Mouse (Mus musculus): Measurements from ENCODE around the gene Dpm3.
"Not testable (repeated sequence)": the region's sequence is repeated elsewhere in the genome, so short reads cannot be mapped to it uniquely, and the experiment has no call there.

Dpm3 gene

DNA sequence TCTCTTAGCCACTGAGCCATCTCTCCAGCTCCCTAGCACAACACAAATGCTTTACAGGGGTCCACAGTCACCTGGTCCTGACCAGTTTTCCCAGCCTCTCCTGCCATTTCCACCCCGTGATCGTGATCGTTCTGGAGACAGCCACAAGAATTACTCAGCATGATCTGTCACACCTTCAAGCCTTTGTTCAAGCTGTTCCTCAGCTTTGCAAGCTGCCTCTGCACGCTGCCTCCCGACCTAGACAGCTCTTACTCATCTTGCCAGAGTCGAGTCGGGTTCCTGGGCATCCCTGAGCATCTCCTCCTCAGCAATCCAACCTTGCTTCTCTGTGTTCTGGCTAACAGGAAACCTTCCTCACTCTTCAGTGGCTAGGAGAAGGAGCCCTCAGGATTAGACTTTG is at the start of gene Dpm3:
Gene Dpm3 (plus strand): TSS at position 283 of the 400 bp plus-strand sequence.
- DNase-seq (ENCODE audit: low spot score): no peak

DNA sequence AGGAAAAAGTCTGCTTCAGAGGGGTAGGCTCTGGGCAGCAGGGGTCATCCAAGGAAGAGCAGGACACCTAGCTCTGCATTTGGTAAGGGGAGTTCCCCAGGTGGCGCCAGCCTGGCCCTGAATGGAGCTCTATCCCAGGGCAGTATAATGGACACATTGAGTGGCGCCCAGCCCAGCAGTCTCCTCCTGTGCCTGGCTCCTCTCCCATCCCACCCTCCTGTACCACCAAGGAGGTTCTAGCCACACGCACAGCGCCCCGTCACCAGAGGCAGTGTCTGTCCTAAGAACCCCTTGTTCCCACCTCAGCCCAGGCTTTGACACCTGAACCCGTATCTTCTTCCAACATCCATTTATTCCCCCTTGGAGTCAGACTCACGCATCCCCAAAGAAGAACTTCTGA is 49.4 kb upstream of the Dpm3 start:
- DNase-seq (ENCODE audit: low spot score): no peak

DNA sequence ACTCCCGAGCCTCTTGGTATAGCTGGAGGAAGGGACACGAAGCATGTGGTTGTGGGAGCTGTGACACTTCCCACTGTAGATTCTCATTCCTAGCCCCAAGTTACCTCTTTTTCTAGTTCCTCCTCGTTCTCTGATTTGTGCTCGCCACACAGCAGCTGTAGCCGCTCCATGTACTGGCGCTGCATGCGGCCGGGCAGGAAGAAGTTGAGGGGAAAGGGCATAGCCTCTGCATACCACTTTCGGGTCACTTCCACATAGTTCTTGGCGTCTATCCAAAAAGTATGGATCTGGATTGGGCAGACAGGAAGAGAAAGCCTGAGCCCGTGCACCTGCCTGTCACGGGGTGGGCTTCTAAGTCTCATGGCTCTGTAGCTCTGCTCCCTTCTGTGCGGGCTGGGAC is 49.0 kb upstream of the Dpm3 start:
- DNase-seq (ENCODE audit: low spot score): no peak

DNA sequence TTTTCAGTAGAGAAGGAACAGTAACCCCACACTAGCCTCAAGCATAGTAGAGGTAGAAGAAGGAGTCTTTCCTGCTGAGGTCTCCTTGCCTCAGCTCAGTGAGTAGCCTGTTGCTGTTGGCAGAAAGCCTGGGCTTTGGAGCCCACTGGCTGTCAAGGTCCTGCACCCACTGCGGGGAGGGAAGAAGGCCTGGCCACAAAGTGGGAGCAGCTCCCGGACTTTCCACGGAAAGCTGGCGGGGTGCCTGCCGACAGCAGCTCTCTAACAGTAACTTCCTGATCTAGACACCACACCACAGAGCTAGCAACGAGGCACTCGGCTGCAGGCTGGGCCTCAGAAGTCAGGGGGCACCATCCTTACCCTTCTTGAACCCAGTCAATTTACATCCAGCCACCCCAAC is 48.4 kb upstream of the Dpm3 start:
- DNase-seq (ENCODE audit: low spot score): no peak

- peak; percentile 83 for DNase-seq (ENCODE audit: low spot score)
Measured at GRCm38 (mm10) chr3:89213803-89214530, 45.2 kb upstream of the Dpm3 start.

- no peak for DNase-seq (ENCODE audit: low spot score)
Measured at GRCm38 (mm10) chr3:89214681-89215411, 44.3 kb upstream of the Dpm3 start, which contains the start of gene Thbs3. TSS of gene Thbs3 (plus strand) at chr3:89215180.

DNA sequence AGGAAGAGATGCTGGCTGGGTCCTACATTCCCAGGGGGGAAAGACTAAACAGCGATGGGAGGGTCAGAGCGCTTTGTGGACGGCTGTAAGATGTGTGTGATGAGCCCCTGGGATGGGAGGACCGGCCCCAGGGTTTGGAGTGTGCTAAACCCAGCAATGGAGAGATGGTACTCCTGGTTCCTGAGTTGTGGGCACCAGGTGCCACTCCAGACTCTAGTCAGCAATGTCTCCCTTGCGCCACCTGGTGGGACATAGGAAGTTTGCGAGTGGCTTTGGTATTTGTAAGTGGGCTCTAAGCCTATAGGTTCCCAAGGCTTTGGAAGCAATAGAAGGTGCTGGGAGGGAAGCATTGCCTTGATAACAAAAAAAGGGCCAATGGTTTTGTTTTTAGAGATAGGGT is 43.3 kb upstream of the Dpm3 start:
- DNase-seq (ENCODE audit: low spot score): peak; percentile 68

DNA sequence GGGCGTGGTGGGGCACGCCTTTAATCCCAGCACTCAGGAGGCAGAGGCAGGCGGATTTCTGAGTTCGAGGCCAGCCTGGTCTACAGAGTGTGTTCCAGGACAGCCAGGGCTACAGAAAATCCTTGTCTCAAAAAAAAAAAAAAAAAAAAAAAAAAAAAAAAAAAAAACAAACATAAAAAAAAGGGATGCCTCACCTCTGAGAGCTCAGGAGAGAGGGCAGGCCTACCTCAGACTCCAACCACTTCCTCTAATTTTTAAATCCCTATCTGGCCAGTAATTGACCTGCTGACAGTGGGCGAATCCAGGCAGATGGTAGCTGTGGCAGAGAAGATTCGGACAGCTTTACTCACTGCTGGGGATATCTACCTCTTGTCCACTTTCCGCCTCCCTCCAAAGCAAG is 42.8 kb upstream of the Dpm3 start:
- DNase-seq (ENCODE audit: low spot score): not testable (repeated sequence)

DNA sequence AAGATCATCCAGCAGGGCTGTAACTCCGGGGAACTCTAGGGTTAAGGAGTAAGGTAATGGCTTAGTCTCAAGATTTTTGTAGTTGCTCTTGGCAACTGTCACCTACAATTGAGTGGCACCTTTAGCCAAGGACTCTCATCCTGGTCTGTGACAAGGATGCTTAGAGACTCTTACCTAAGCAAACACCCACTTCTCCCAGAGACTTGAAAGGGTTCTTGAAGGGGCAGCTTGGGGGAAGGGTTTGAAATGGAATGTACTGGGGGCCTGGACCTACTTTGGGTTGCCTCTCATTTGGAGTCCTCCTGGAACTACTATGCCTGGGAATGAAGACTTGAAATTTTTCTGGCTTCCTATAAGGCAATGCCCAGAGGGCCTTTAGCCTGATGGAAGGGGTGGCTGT is 40.9 kb upstream of the Dpm3 start:
- DNase-seq (ENCODE audit: low spot score): no peak

DNA sequence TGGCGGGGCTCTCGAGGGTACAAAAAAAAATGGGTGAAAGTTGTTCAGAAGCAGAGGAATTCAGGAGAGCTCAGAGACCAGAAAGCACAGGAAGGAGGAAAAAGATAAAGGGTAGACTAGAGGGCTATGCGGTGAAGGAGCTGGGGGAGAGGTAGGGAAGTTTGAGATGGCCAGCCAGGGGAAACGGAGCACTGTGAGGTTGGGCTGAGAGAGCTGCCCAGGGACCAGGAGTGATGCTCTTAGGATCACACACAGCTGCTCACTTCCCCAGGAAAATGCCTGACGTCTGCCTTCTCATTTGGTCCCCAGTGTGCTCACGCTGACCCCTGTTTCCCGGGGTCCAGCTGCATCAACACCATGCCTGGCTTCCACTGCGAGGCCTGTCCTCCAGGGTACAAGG is 39.6 kb upstream of the Dpm3 start:
- DNase-seq (ENCODE audit: low spot score): no peak

GRCm38 (mm10) chr3:89221167-89221566 is 38.0 kb upstream of the Dpm3 start:
- DNase-seq (ENCODE audit: low spot score): no peak

- no peak for DNase-seq (ENCODE audit: low spot score)
Measured at GRCm38 (mm10) chr3:89224796-89225195, 34.4 kb upstream of the Dpm3 start.

DNA sequence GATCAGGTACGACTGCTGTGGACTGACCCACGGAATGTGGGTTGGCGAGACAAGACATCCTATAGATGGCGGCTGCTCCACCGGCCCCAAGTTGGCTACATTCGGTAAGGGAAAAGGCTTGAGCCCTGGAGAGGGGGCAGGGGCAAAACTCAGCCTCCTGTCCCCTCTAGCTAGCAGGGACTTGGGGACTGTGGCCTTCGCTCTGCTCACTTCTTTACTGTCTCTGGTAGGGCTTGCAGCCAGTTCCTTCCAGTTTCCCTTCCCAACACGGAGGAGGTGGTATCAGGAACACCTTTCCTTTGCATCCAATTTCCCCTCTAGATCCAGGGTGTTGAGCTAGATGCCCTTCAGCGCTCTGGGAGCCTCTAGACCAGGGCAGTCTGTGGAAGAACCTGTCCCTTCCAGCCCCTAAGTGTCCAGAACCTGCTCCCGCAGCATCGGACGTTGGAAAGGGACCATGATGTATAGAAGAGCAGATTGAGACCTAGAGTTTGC is 33.8 kb upstream of the Dpm3 start:
- no peak for DNase-seq (ENCODE audit: low spot score)

DNA sequence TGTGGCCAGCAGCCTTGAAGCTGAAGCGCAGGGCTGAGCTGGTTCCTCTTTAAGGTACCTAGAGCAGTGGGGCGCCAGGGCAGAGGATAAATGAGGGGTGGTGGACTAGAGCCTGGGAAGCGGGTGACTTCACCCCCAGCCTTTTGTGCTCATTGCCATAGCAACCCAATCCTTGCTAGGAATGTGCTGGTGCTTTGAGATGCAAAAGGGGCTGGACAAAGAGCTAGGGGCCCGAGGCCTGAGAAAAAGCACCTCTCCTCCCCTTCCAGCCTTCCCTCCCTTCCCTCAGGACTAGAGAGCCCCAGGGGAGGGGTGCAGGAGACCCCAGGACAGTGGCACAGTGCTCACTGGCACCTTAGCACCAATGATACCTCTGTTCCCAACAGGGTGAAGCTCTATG is 33.2 kb upstream of the Dpm3 start:
- DNase-seq (ENCODE audit: low spot score): no peak

- no peak for DNase-seq (ENCODE audit: low spot score)
Measured at GRCm38 (mm10) chr3:89226361-89226760, 32.8 kb upstream of the Dpm3 start.

DNA sequence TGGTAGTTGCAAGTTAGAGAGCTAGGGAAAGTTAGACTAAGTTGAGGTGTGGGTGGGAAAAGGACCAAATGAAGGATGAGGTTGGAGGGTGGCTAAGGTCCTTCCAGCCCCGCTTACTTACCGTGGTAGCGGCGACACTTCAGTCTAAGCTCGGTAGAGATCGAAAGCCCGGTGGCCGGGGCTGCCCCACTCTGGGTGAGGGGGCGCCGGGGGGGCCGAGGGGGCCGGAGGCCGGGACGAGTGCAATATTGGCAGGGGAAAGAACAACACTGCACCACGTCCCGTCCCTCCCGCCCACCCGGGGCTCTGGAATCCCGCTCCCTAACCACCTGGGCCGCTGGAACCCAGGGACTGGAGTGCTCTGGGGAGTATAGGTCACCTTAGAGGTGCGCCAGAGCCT is 32.3 kb upstream of the Dpm3 start, which contains the start of gene Mtx1:
Gene Mtx1 (minus strand): TSS at position 189 of the 400 bp plus-strand sequence.
- DNase-seq (ENCODE audit: low spot score): no peak

DNA sequence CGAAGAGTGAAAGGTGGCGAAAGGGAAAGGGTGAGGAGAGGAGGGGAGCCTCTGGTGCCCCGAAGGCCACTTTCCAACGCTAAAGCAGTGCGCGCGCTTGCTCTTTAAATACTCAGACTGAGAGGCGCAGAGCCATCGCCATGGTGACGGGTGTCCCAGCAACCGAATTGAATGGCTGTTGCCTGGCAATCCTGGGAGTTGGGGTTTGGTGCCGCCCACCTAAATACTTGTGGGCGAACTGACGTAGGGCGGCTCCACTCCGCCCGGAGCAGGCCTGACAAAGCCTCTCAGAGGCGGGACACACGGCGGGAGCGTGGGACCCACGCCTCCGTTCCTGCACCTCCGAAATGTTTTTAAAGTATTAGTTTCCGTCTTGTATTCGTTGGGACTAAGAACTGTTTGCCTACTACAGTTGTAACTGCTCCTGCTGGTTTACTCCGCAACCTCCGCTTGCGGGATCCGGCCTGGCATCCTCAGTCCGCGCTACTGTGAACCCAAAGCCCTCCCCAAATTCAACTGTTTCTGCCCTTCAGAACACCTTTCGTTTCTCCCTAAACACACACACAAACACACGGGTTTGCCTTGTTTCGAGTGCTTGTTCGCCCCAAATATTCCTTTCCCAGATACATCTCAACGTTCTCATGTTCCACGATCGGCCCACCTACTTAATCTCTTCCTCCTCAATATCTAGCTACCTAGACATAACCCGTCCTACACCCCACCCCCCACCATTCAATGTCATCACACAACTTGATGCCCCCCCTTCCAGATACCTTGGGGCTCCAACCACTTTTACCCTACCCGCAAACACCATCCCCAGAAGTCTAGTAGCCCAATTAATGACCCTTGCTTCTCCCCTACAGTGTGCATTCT is 31.6 kb upstream of the Dpm3 start:
- peak; percentile 83 for DNase-seq (ENCODE audit: low spot score)

GRCm38 (mm10) chr3:89228180-89228549 is 31.0 kb upstream of the Dpm3 start:
- DNase-seq (ENCODE audit: low spot score): peak; percentile 82

DNA sequence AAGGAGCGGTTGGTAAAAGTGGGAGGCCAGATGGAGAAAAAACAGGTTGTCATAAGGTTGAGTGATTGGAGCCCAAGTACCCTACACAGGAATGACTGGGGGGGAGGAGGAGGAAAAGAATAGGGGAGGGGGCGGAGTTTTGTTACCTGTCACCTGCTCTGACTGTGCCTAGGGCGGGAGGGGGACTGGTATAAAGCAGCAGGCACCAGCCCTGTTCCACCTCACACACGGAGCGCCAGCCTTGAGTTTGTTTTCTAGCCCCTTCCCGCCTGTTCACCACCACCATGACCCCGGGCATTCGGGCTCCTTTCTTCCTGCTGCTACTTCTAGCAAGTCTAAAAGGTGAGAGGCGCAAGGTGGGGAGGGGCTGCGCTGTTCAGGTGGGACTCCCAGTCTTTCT is 30.3 kb upstream of the Dpm3 start, which contains the start of gene Muc1:
Gene Muc1 (plus strand): TSS at position 222 of the 400 bp plus-strand sequence.
- no peak for DNase-seq (ENCODE audit: low spot score)

- DNase-seq (ENCODE audit: low spot score): no peak
Measured at GRCm38 (mm10) chr3:89229276-89229675, 29.9 kb upstream of the Dpm3 start.

DNA sequence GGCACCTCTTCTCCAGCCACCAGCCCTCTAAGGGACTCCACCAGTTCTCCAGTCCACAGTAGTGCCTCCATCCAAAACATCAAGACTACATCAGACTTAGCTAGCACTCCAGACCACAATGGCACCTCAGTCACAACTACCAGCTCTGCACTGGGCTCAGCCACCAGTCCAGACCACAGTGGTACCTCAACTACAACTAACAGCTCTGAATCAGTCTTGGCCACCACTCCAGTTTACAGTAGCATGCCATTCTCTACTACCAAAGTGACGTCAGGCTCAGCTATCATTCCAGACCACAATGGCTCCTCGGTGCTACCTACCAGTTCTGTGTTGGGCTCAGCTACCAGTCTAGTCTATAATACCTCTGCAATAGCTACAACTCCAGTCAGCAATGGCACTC is 28.6 kb upstream of the Dpm3 start:
- no peak for DNase-seq (ENCODE audit: low spot score)

GRCm38 (mm10) chr3:89231345-89231744 is 27.8 kb upstream of the Dpm3 start:
- DNase-seq (ENCODE audit: low spot score): no peak

All from ovary, postnatal 10 days (tissue).